Mouse (Mus musculus) right cerebral cortex, postnatal 4 days (tissue): ENCODE results near the gene Dytn.

Source experiments
- DNase-seq: peaks from one replicate; pipeline ENCODE4 v3.0.0-alpha.2; 2022

Gene Dytn

GRCm38 (mm10) chr1:63576803-63577202 is 109.9 kb downstream of the Dytn start:
- DNase-seq = no peak

DNA sequence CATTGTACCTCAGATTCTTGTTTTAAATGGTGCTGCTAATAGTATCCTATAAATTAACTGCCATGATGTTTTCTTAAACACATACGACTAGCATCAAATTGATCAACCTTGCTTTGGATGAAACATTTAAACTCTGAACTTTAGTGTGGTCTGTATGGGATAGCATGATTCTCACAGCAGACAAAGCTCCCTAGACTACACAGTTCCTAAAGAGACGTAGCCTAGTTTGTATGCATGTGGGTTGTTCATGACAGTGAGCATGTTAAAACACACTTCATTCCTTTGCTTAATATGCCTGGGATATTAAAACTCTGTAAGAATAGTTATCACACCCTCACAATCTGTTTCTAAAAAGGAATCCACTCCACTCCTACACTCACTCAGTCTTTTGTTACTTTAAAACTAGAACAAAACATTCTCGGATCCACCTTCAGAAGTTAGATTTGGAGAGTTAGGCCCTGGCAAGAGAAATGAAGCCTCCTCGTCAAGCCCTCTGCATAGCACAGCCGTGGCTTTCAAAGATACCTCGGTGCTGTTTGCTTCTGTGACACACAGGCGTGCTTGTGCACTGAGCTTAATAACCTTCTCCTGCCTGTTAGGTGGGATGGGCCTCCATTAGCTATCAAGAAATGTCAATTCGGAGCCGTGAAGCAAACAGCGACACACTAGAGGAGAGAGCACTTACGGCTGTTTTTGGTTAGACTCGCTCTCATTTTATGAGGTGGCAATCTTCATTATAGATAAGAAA is 112.7 kb downstream of the Dytn start:
- no peak for DNase-seq

GRCm38 (mm10) chr1:63573432-63573831 is 113.3 kb downstream of the Dytn start:
- no peak for DNase-seq
